Mouse (Mus musculus) midbrain, postnatal 0 days (tissue): ENCODE measurements around the gene Rara. TPM values are rescaled to one million over a fixed set of nuclear protein-coding genes. Genes with fewer than 3 reads are reported as not detected.

ENCODE experiments used
- ATAC-seq: fragments of 200-750 bp; cut with Nextera tagmentation; 2 replicates; pipeline ENCODE4 v1.8.0; 2017; ENCODE audit warnings: moderate number of reproducible peaks, mild to moderate bottlenecking, moderate TSS enrichment, moderate library complexity; ENCODE audit not compliant: low FRiP score
- DNase-seq: peaks from one replicate; pipeline ENCODE4 v3.0.0-alpha.2; 2015; ENCODE audit warnings: low spot score
- H3K27ac ChIP-seq: fragments of 300-500 bp; sonication (generic); 2 replicates; pipeline ENCODE4 v1.5.1; 2014; ENCODE audit warnings: low read depth, mild to moderate bottlenecking, low read length, mixed read lengths
- H3K27me3 ChIP-seq: fragments of 300-500 bp; sonication (generic); 2 replicates; pipeline ENCODE4 v1.6.1; 2014; ENCODE audit warnings: low read length, control low read depth, mixed read lengths; ENCODE audit not compliant: insufficient read depth
- H3K36me3 ChIP-seq: fragments of 300-500 bp; sonication (generic); 2 replicates; pipeline ENCODE4 v1.6.1; 2014; ENCODE audit warnings: low read length, control low read depth, mixed read lengths; ENCODE audit not compliant: insufficient read depth
- H3K4me1 ChIP-seq: fragments of 300-500 bp; sonication (generic); 2 replicates; pipeline ENCODE4 v1.6.1; 2014; ENCODE audit warnings: mild to moderate bottlenecking, control low read depth, antibody characterized with exemption, low read length, mixed read lengths; ENCODE audit not compliant: insufficient read depth
- H3K4me2 ChIP-seq: fragments of 300-500 bp; sonication (generic); 2 replicates; pipeline ENCODE4 v1.6.1; 2014; ENCODE audit warnings: low read depth, mild to moderate bottlenecking, low read length, mixed read lengths; ENCODE audit not compliant: poor library complexity, severe bottlenecking
- H3K4me3 ChIP-seq: fragments of 300-500 bp; sonication (generic); 2 replicates; pipeline ENCODE4 v1.5.1; 2014; ENCODE audit warnings: low read depth, mild to moderate bottlenecking, low read length, moderate library complexity
- H3K9ac ChIP-seq: fragments of 300-500 bp; sonication (generic); replicated peaks from 2 replicates; pipeline ENCODE4 v1.6.1; 2014; ENCODE audit warnings: mild to moderate bottlenecking, low read length, moderate library complexity, mixed read lengths; ENCODE audit not compliant: poor library complexity, severe bottlenecking
- H3K9me3 ChIP-seq: fragments of 300-500 bp; sonication (generic); 2 replicates; pipeline ENCODE4 v1.6.1; 2016; ENCODE audit warnings: low read length, control low read depth
- CTCF ChIP-seq: IDR thresholded peaks from 2 replicates; pipeline ENCODE4 v1.5.1; 2016; ENCODE audit warnings: antibody characterized with exemption, mild to moderate bottlenecking
- WGBS: fragments of 180-500 bp; shearing (Covaris S2); extraction: QIAGEN DNeasy Blood & Tissue Kit; methylation state at CpG from one replicate; pipeline ENCODE4 v1.1.7; 2014; 5-methylcytosine and 5-hydroxymethylcytosine counted together
- polyA plus RNA-seq: library from polyadenylated mRNA; unstranded; fragments of >200 nt; fragmentation: Nextera tagmentation; extraction: Ambion mirVana; gene quantifications from 2 replicates; pipeline ENCODE4 v1.2.1, GENCODE M21; 2015
- total RNA-seq: library from RNA; depleted of rRNA; stranded (reverse); fragments of >200 nt; gene quantifications from 2 replicates; pipeline ENCODE4 v1.2.3, GENCODE M21; 2014; rRNA removed

Gene Rara
- total and polyA plus RNA-seq, 2 experiments from 2014 or later: 8.2 to 20.4 TPM

GRCm38 (mm10) chr11:99022384-99022933 is 94.8 kb downstream of the Rara start:
- H3K9ac ChIP-seq: no peak overlapping the region
- no peaks in the 10 kb centered on the region for H3K9me3 ChIP-seq
- no peaks in the 10 kb centered on the region for H3K27me3 ChIP-seq
- no peaks in the 10 kb centered on the region for H3K36me3 ChIP-seq
- no peak for ATAC-seq
- no peak overlapping the region for H3K27ac ChIP-seq
- DNase-seq: no peak
- peaks cover 5% of the 10 kb centered on the region for H3K4me1 ChIP-seq
- H3K4me3 ChIP-seq: no peak overlapping the region
- no peak for TF ChIP-seq CTCF
- no peak overlapping the region for H3K4me2 ChIP-seq
- 80% methylated on average over 5 of the region's 5 CpGs for WGBS

GRCm38 (mm10) chr11:99023094-99023493 is 95.5 kb downstream of the Rara start:
- Histone ChIP-seq H3K9me3 (no peaks in the 10 kb centered on the region), H3K27ac (no peak overlapping the region), H3K4me2 (peak overlapping the region; percentile 91), H3K9ac (no peak overlapping the region), H3K4me1 (peaks cover 5% of the 10 kb centered on the region), H3K27me3 (no peaks in the 10 kb centered on the region), H3K36me3 (no peaks in the 10 kb centered on the region), H3K4me3 (peak overlapping the region; percentile 55)
- WGBS: 5% methylated on average over 4 of the region's 4 CpGs
- no peak for TF ChIP-seq CTCF
- DNase-seq (no peak), ATAC-seq (no peak)

DNA sequence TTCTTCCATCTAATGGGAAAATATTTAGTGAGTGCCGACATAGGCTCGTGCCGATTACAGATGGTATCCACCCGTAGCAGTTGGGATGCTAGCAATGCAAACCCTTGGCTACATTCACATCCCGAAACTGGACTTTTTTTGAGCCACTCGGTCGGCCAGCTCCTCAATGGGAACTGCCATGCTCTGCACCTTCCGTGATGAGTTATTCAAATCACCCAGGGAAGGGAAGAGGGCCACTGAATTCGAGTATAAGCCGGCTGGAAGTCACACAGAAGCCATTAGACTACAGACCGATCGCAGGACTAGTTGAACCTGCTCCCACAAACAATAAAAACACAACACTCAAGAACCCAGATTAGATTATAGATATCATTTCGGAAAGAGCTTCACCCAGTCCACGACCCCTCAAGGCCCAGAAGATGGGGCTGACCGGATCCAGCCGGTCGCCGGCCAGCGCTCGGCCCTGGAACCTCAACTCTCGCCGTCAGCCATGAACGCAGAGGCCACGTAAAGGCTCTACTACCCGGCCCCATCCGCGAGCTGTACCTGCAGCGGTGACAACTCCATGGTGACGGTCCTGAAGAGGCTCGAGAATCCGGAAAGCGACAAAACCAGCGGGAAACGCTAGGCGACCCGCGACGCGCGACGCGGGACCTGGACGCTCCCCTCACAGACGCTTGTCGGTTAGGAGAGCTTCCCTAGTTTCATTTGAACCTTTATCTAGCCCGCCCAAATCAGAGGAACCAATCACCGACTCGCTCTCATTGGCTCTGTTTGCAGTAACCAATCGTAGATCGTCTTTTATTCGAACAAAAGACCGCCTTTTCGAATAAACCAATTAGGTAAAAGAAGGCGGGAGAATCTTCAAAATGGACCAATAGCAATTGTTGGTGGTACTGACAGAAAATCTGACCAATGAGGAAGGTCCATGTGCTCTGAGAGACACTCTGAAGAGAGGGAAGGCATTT is 96.2 kb downstream of the Rara start, which contains the start of gene Top2a:
Gene Top2a, minus strand, starts transcription at position 690 of the 968 bp plus-strand sequence.
- under 1% methylated on average over 54 of the region's 54 CpGs for WGBS
- peak; percentile 96 for ATAC-seq
- TF ChIP-seq CTCF: no peak
- no peaks in the 10 kb centered on the region for H3K36me3 ChIP-seq
- DNase-seq: peak; percentile 99
- H3K4me3 ChIP-seq: peak within 1 kb of the TSS; percentile 55
- peak within 1 kb of the TSS; percentile 48; the same call in 1 of the 2 replicates for H3K9ac ChIP-seq
- peaks cover 5% of the 10 kb centered on the region for H3K4me1 ChIP-seq
- H3K27me3 ChIP-seq: no peaks in the 10 kb centered on the region
- 0 out of 2 replicates have a peak within 1 kb of the TSS, but pooled peaks have one; percentile 55 for H3K27ac ChIP-seq
- H3K4me2 ChIP-seq: peak within 1 kb of the TSS; percentile 91
- no peaks in the 10 kb centered on the region for H3K9me3 ChIP-seq

Other genes with a start within 250 kb of the Rara start
- gene Psmd3, start 245.3 kb upstream of the Rara start, total RNA-seq: 114 and 129 TPM in 2 replicates
- gene Psmd3, start 245.3 kb upstream of the Rara start, polyA plus RNA-seq: 182 and 183 TPM in 2 replicates
- not detected in 2 replicates for gene Csf3, start 226.6 kb upstream of the Rara start, total RNA-seq
- gene Csf3, start 226.6 kb upstream of the Rara start, polyA plus RNA-seq: not detected in 2 replicates
- gene Med24, start 198.4 kb upstream of the Rara start, total RNA-seq: 66.6 and 81.2 TPM in 2 replicates
- gene Med24, start 198.4 kb upstream of the Rara start, polyA plus RNA-seq: 52.2 and 59.8 TPM in 2 replicates
- gene Thra, start 187.2 kb upstream of the Rara start, total RNA-seq: 774 and 843 TPM in 2 replicates
- gene Thra, start 187.2 kb upstream of the Rara start, polyA plus RNA-seq: 165 and 182 TPM in 2 replicates
- gene Nr1d1, start 152.5 kb upstream of the Rara start, total RNA-seq: 7.1 and 11.0 TPM in 2 replicates
- 12.3 and 14.3 TPM in 2 replicates for gene Nr1d1, start 152.5 kb upstream of the Rara start, polyA plus RNA-seq
- gene Msl1, start 132.3 kb upstream of the Rara start, total RNA-seq: 88.3 and 107 TPM in 2 replicates
- 22.3 and 25.8 TPM in 2 replicates for gene Msl1, start 132.3 kb upstream of the Rara start, polyA plus RNA-seq
- gene Casc3, start 122.9 kb upstream of the Rara start, total RNA-seq: 29.4 and 32.2 TPM in 2 replicates
- gene Casc3, start 122.9 kb upstream of the Rara start, polyA plus RNA-seq: 34.0 and 39.7 TPM in 2 replicates
- gene Rapgefl1, start 91.0 kb upstream of the Rara start, total RNA-seq: 39.0 and 40.8 TPM in 2 replicates
- 10.9 and 11.4 TPM in 2 replicates for gene Rapgefl1, start 91.0 kb upstream of the Rara start, polyA plus RNA-seq
- gene Wipf2, start 64.2 kb upstream of the Rara start, total RNA-seq: 9.2 and 9.8 TPM in 2 replicates
- 3.0 and 3.8 TPM in 2 replicates for gene Wipf2, start 64.2 kb upstream of the Rara start, polyA plus RNA-seq
- gene Cdc6, start 20.0 kb upstream of the Rara start, total RNA-seq: 0.19 and 0.44 TPM in 2 replicates
- gene Cdc6, start 20.0 kb upstream of the Rara start, polyA plus RNA-seq: 0.52 and 0.65 TPM in 2 replicates
- 3.0 and 5.1 TPM in 2 replicates for gene Gjd3, start 55.2 kb downstream of the Rara start, total RNA-seq
- gene Gjd3, start 55.2 kb downstream of the Rara start, polyA plus RNA-seq: 4.5 and 5.1 TPM in 2 replicates
- 13.9 and 21.1 TPM in 2 replicates for gene Top2a, start 96.4 kb downstream of the Rara start, total RNA-seq
- 7.4 and 10.0 TPM in 2 replicates for gene Top2a, start 96.4 kb downstream of the Rara start, polyA plus RNA-seq
- 78.8 and 96.7 TPM in 2 replicates for gene Igfbp4, start 113.4 kb downstream of the Rara start, total RNA-seq
- 92.4 and 104 TPM in 2 replicates for gene Igfbp4, start 113.4 kb downstream of the Rara start, polyA plus RNA-seq
- gene Tns4, start 161.5 kb downstream of the Rara start, total RNA-seq: 0.38 TPM in 2 replicates
- 0.17 and 0.26 TPM in 2 replicates for gene Tns4, start 161.5 kb downstream of the Rara start, polyA plus RNA-seq
- not detected in 2 replicates for gene Ccr7, start 227.3 kb downstream of the Rara start, total RNA-seq
- gene Ccr7, start 227.3 kb downstream of the Rara start, polyA plus RNA-seq: not detected in 2 replicates